Mouse (Mus musculus): ENCODE data around the gene Atpif1.
"Not testable (repeated sequence)": the region's sequence is repeated elsewhere in the genome, so short reads cannot be mapped to it uniquely, and the experiment has no call there.

Gene Atpif1

GRCm38 (mm10) chr4:132532981-132533916, at the start of gene Atpif1:
Gene Atpif1, minus strand, starts transcription at chr4:132533659.
- peak; percentile 69 to 89 for DNase-seq (ENCODE audit: low spot score in 2 of 2)

DNA sequence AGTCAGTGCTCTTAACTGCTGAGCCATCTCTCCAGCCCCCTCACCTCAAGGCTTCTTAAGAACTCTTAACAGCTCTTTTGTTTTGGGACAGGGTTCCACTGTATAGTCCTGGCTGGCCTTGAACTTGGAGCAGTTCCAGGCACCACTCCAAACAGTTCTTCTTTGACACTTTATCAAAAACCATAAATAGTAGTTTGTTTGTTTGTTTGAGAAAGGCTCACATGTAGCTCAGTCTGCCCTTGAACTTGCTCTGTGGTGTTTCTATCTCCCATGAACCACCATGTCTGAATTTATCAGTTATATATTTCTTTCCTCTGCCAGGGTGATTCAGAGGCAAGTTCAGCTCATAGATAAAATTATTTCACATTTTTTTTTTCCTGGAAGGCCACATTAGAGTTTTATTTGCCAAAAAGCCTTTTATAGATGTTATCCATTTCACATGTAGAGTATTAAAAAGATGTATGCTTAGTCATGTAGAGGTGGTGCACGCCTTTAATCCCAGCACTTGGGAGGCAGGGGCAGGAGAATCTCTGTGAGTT, 41.4 kb upstream of the Atpif1 start:
- no peak for DNase-seq (ENCODE audit: low spot score in 2 of 2)

DNA sequence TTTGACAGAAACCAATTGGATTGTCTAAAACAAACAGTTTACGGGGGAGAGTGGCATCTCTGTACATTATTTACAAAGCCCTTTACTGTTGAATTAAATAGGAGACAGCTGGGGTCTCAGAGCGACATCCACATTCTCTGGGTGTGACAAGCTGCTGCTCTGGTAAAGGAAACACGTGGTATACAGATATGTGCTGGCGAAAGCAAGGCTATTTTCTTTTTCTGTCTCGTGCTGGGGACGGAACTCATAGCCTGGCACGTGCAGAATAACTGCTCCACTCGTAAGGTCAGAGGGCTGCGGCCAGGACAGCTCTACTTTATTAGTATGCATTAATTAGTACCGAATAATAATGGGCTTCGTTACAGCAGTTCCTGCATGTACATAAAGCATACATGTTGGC, 39.9 kb upstream of the Atpif1 start:
- no peak for DNase-seq (ENCODE audit: low spot score in 2 of 2)

DNA sequence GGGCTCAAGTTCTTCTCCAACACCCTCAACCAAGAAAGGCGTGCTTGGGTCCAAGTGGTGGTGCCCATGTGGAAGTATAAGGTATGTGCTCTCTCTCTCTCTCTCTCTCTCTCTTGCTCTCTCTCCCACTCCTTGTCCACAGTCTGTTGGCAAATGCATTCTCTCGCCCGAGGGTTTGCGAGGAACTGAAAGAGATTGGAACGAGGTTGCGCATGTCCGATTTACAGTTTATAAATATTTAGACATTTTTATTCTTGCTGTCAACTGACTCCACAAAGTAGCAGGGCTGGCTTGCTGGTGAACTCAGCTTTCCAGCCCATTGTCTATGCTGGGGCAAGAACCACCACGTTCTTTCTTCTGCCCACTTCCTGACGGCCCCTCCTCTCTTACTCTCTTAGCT, 37.7 kb upstream of the Atpif1 start:
- DNase-seq (ENCODE audit: low spot score in 2 of 2), result no peak

GRCm38 (mm10) chr4:132569115-132569514, 35.7 kb upstream of the Atpif1 start:
- no peak for DNase-seq (ENCODE audit: low spot score in 2 of 2)

DNA sequence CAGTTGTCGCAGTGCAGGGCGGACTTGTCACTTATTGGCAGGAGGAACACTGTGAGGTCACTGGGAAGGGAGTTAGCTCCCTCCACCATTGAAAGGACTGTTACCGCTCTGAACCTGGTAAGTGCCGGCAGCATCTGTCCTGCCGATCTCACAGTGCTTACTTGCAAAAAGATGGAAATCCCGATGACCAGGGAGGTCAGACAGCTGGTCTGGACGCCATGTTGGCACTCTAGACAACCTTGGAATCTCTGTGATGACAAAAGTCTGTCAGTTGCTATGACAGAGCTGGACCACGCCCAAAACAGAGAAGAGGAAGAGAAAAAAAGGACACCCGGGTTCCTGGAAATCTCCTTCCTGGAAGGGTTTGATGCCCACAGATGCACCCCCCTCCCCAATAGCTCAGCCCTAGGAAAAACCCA, 33.9 kb upstream of the Atpif1 start:
- peak in 1 of 2 experiments; percentile 38 for DNase-seq (ENCODE audit: low spot score in 2 of 2)

DNA sequence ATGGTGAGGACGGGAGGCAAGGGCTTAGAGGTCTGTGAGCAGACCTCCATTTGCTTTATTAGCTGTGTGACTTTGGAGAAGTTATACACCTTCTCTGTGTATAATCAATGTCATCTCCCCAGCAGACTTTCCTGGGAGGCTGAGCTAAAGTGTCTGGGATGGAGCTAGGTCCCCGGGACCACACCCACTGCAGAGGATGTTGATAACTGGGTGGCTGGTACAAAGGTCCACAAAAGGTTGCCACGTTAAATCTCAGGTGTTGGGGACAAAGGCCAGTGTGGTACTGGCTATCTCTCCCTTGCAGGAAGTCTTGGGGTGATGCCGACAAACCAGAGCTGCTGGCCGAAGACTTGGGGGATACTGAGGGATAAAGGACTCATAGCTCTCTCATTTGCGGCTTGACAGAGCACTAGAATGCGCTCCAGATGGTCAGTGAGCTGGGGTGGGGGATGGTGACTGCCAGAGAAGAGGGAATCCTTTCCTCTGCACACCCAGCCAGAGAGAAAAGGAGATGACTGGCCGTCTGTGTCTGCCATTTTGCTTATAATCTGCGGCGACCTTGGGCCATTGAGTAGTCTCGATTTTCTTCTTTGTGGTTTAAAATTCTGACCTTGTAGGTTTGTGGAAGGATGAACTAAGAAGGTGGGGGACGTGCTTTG, 31.8 kb upstream of the Atpif1 start:
- DNase-seq (ENCODE audit: low spot score in 2 of 2), result peak in 1 of 2 experiments; percentile 38

DNA sequence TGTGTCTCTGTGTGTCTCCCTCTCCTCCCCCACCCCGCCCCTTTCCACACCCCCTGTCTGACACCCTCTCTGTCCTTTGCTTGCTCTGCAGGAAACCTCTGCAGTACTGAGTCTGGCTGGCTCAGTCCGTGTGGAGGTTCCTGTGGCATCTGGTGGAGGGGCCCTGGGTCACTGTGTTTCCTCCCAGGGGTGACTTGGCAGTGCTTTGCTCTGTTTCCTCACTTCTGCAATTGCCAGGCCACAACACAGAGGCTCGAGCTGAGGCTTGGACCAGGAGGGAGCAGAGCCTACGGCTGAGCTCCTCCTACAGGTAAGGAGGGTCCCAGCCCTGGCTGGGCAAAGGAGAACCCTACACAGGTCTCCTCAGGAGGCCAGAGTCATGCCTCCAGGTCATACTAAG, 30.5 kb upstream of the Atpif1 start, which contains the start of gene Ptafr:
Ptafr (plus strand) TSS at position 103 of the 400 bp plus-strand sequence.
- no peak for DNase-seq (ENCODE audit: low spot score in 2 of 2)

GRCm38 (mm10) chr4:132563261-132563660, 29.8 kb upstream of the Atpif1 start:
- DNase-seq (ENCODE audit: low spot score in 2 of 2), result no peak

GRCm38 (mm10) chr4:132555550-132555949, 22.1 kb upstream of the Atpif1 start:
- not testable (repeated sequence) for DNase-seq (ENCODE audit: low spot score in 2 of 2)

GRCm38 (mm10) chr4:132554653-132555052, 21.2 kb upstream of the Atpif1 start:
- no peak for DNase-seq (ENCODE audit: low spot score in 2 of 2)

GRCm38 (mm10) chr4:132554221-132554620, 20.8 kb upstream of the Atpif1 start:
- no peak for DNase-seq (ENCODE audit: low spot score in 2 of 2)

GRCm38 (mm10) chr4:132545851-132546250, 12.4 kb upstream of the Atpif1 start:
- DNase-seq (ENCODE audit: low spot score in 2 of 2), result peak in 1 of 2 experiments; percentile 62

GRCm38 (mm10) chr4:132542724-132543123, 9.3 kb upstream of the Atpif1 start:
- no peak for DNase-seq (ENCODE audit: low spot score in 2 of 2)

DNA sequence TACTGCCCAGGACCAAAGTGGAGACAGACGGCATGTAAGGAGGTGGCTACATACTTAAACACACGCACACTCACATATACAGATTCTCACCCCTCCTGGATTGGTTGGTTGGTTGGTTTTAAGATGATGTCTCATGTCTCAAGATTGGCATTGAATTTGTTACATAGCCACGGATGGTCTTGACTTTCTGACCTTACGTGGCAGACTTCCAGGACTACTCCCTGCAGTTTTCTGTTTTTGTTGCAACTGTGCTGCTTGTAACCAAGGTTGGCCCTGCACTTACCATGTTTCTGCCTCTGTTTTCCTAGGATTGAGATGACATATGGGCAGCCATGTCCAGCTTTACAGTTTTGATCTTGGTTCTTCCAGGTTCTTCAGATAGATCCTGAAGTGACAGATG, 8.0 kb upstream of the Atpif1 start:
- DNase-seq (ENCODE audit: low spot score in 2 of 2), result no peak

DNA sequence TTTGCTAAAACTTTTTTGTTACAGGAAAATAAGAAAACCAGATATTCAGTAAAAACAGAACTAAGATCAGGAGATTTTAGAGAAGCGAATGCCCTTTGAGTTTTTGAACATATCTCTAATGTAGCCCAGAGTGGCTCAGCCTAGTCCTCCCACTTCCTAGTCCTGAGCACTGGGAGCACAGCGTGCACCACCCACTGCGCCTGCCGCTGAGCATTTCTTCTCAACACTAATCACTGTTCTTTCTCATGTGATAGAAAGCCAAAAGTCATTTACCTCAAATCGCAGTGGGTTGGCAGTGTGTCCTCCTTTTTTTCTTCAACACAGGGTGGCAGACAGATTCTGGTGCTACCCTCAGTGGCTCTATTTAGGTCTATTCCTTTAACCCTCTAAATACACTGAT, 6.0 kb upstream of the Atpif1 start:
- DNase-seq (ENCODE audit: low spot score in 2 of 2), result no peak

DNA sequence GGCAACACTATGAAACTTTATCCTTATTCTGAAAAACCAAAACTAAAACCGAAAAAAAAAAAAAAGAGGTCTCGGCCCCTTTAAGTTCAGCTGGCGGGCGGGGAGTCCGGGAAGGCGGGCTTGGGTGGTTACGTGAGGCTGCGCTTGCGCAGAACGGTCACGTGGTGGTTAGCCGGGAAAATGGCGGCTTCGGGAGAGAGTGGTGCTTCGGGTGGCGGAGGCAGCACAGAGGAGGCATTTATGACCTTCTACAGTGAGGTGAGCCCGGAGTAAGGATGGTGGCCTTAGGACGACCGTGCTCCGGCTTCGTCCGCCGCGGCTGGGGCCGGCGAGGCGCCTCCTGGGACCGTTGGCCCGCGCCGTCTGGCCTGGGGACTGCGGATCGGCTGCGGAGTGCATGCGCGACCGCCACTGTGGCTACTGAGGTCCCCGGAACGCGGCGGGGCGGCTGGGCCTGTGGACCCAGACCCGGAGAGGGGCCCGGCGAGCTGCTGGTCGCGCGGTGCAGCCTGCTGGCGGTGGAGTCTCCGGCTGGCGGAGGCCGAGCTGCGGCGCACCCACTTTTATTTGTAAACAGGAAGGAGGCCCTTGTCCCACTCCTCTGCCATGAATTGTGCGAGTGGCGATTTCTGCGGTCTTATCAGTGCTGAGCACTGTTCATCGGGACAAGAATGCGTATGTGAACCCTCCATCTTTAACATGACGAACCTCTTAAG, 2.1 kb upstream of the Atpif1 start, which contains the start of gene Dnajc8:
Dnajc8 (plus strand) TSS at position 145 of the 716 bp plus-strand sequence.
- peak; percentile 91 to 94 for DNase-seq (ENCODE audit: low spot score in 2 of 2)

DNA sequence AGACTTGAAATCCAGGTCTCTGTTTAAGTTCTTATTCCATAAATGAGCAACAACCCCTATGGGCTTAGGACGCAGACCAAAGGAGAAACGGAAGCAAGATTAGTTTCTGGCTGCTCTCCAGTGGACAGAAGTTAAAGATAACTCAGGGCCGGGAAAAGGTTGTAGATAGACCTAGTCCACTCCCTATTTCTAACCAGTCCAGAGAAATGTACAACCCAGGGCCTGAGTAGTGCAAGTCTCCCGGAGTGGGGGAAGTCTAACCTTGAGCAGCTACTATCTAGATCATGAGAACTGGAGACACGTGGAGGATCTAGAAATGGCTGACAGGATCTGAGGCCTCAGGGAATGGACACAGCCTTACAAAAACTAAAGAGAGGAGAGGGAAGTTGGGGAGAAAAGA, 963 bp downstream of the Atpif1 start:
- no peak for DNase-seq (ENCODE audit: low spot score in 2 of 2)

DNA sequence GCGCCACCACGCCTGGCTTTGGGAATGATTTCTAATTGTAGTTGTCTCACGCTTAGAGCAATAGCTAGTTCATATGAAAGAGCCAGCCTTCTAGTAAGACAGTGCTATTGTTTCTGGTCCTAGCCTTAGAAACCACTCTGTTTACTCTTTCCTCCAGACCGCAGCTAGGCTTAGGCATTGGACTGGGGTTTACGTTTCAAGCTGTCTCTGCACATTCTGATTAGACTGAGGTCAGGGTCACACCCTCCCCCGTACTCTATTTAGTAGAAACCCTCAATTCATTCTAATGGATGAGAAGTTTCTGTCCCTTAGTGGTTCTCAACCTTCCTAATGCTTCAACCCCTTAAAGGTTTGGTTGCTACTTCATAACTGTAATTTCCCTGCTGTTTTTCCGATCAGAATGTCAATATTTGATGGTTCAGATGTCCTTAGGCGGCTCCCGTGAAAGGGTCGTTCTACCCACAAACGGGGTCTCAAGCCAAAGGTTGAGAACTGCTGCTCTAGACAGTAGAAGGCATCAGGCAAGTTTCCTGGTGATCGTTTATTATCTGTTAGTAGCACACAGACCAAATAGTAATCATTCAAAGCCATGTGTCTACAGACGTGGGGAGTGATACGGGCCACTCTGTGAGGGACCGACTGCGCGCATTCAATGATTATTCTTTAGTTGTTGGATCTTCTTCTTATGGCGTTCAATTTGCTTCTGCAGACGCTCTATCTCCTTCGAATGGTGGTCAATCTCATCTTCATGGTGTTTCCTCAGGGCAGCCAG, 3.2 kb downstream of the Atpif1 start:
- DNase-seq (ENCODE audit: low spot score in 2 of 2), result no peak

GRCm38 (mm10) chr4:132529344-132529743, 4.1 kb downstream of the Atpif1 start:
- no peak for DNase-seq (ENCODE audit: low spot score in 2 of 2)
